Comparison of ENCODE assay signal across 8 mouse cellular contexts in genomic region chr8:11460934-11461333, GRCm38 (mm10). TPM values are rescaled to one million over a fixed set of nuclear protein-coding genes. Genes with fewer than 3 reads are reported as not detected.
DNase-seq lines count a peak whose midpoint lies in the region.

No protein-coding gene starts in this region.

- intact Hi-C loops in gastrocnemius, postnatal 14 days (cut with DNase I; ENCODE audit: low total_unique reads) = no loop called here
- intact Hi-C loops in gastrocnemius, postnatal 36 days (cut with DNase I) = no loop called here
- intact Hi-C loops in heart, postnatal 14 days (cut with DNase I) = no loop called here

- DNase-seq in gastrocnemius, postnatal 14 days = peak; percentile 40
- no peak for DNase-seq in gastrocnemius, postnatal 36 days
- DNase-seq in right cerebral cortex, postnatal 10 days (ENCODE audit: low spot score in 2 of 2) = peak; percentile 63 to 78
- no peak for DNase-seq in right cerebral cortex, adult 18-20 months
- DNase-seq in heart, postnatal 14 days = peak; percentile 54 to 61
- DNase-seq in natural killer cell, adult 2 months (ENCODE audit: low spot score in 2 of 2) = peak; percentile 54
- no peak for DNase-seq in yolk sac, embryonic 10.5 days (ENCODE audit: low spot score)
- DNase-seq in right cerebral cortex, postnatal 25 days = no peak

RNA-seq across cellular contexts. Expression of gene Rab20, which starts 17.6 kb away (rescaled TPM):
- total RNA-seq in gastrocnemius, postnatal 14 days (2021) = under 1 TPM; 0.53 to 0.69 TPM
- 1 to 10 TPM; 1.2 to 1.9 TPM for total RNA-seq in gastrocnemius, postnatal 36 days (2021)
- 10 to 100 TPM; 18.5 to 20.2 TPM for total RNA-seq in heart, postnatal 14 days (2021)

RNA-seq across cellular contexts. Expression of gene Naxd, which starts 36.4 kb away (rescaled TPM):
- total RNA-seq in gastrocnemius, postnatal 14 days (2021) = 10 to 100 TPM; 23.4 to 27.3 TPM
- total RNA-seq in gastrocnemius, postnatal 36 days (2021) = 10 to 100 TPM; 25.2 to 27.7 TPM
- 10 to 100 TPM; 33.2 to 33.3 TPM for total RNA-seq in heart, postnatal 14 days (2021)

Comparison
In these comparisons a context has a peak if more than half of its experiments do, and no peak if none do; other contexts are left out.
1. DNase-seq: peak in gastrocnemius, postnatal 14 days (single experiment), right cerebral cortex, postnatal 10 days (2 of 2), heart, postnatal 14 days (2 of 2) and natural killer cell, adult 2 months (2 of 2); none in gastrocnemius, postnatal 36 days (0 of 2), right cerebral cortex, adult 18-20 months (single experiment), yolk sac, embryonic 10.5 days (single experiment) and right cerebral cortex, postnatal 25 days (single experiment).
2. RNA of gene Rab20, which starts 17.6 kb away (total RNA-seq): 18.5 to 20.2 TPM in heart, postnatal 14 days; 1.2 to 1.9 TPM in gastrocnemius, postnatal 36 days and 0.53 to 0.69 TPM in gastrocnemius, postnatal 14 days; every median in the first group is over 4 times any median in the second.